Mouse (Mus musculus): Measurements from ENCODE around the gene Dvl1. TPM values are rescaled to one million over a fixed set of nuclear protein-coding genes. Genes with fewer than 3 reads are reported as not detected.

Dvl1 gene
- polyA plus RNA-seq, 1 experiment, result 8.1 TPM

DNA sequence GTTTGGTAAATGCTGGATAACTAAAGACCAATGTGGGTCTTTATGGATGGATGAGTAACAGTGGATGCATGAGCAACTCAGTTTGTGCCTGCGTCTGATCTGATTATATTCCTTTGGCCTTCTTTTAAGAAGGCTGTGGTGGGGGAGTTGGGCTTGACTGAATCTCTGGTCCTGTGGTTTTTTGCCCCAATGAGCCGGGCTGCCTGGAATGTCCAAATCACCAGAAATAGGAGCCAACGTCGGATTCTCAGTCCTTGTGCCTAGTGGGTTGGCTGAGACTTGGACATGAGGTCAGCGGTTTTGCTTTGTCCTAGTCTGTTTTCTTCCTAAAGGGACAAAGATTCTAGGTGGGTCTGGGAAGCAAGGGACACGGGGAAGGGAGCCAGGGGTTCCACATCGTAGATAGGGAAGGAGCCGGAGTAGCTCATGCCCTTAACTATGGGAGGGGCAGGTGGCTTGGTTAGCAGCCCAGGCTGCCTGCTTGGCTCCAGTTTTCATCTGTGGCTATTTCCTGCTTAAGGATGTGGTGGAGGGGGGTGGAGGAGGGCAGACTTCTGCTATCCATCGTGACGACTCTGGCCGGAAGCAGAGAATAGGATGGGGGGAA is 9.7 kb upstream of the Dvl1 start:
- H3K4me1 ChIP-seq (ENCODE audit: control insufficient read depth), result peaks cover 45% of the 10 kb centered on the region

DNA sequence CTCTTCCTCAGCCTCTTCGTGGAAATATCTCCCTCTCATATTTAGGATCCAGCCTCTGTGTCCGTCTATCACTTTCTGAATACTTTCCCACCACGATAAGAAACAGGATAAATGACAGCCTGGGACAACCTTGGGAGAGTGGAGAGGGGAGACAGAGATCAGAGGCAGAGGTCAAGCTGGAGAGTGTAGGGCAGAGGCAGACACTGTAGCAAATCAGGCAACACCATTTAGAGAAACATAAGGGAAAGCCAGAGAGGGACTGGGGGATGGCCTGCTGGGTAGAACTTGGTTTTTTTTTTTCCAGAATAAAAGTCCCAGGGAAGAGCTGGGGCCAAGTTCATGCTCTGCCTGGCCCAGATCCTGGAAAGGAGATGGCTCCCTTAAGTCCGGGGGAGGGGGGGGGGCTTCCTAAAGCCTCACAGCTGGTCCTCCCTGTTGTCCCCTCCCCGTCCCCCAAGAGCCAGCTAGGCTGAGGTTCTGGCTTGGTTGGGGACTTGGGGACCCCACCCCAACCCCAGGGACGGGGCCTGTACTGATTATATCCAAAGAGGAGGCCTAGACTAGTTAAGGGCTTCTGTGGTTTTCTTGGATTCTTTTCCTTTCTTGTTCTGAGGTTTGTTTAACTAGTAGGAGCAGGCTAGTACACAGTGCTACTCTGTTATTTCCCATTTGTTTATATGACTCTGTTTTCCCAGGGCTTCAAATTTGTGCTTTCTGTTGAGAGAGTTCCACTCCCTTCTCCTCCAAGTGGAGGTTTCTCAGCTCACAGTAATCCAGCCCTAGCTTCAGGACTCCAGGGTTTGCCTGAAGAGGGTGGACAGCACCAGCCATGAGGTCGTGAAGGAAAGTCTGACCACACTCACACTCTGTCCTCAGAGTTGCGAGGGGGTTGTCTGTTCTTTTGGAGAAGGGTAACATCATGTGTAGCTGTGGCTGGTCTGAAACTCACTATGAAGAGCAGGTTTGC is 8.7 kb upstream of the Dvl1 start:
- H3K36me3 ChIP-seq (ENCODE audit: control insufficient read depth), result peaks cover 7% of the 10 kb centered on the region
- H3K4me3 ChIP-seq (replicated peaks), result no peak overlapping the region
- peaks cover 53% of the 10 kb centered on the region for H3K27me3 ChIP-seq (ENCODE audit: control insufficient read depth)
- H3K4me1 ChIP-seq (ENCODE audit: control insufficient read depth), result peaks cover 35% of the 10 kb centered on the region
- no peaks in the 10 kb centered on the region; the same call in 1 of the 2 replicates for H3K9me3 ChIP-seq (ENCODE audit: control insufficient read depth, low read length)
- TF ChIP-seq GATA1 (IDR thresholded peaks at IDR 0.05; ENCODE audit: low read length) (no peak), TAL1 (IDR thresholded peaks at IDR 0.05; ENCODE audit: low read length) (no peak)

More for the DNA sequence above, 9.7 kb upstream of the Dvl1 start:
- no peak overlapping the region for H3K4me3 ChIP-seq (replicated peaks)
- TF ChIP-seq TAL1 (IDR thresholded peaks at IDR 0.05; ENCODE audit: low read length) (no peak), GATA1 (IDR thresholded peaks at IDR 0.05; ENCODE audit: low read length) (no peak)
- H3K36me3 ChIP-seq (ENCODE audit: control insufficient read depth), result peaks cover 16% of the 10 kb centered on the region
- no peaks in the 10 kb centered on the region; the same call in 1 of the 2 replicates for H3K9me3 ChIP-seq (ENCODE audit: control insufficient read depth, low read length)
- H3K27me3 ChIP-seq (ENCODE audit: control insufficient read depth), result peaks cover 43% of the 10 kb centered on the region

DNA sequence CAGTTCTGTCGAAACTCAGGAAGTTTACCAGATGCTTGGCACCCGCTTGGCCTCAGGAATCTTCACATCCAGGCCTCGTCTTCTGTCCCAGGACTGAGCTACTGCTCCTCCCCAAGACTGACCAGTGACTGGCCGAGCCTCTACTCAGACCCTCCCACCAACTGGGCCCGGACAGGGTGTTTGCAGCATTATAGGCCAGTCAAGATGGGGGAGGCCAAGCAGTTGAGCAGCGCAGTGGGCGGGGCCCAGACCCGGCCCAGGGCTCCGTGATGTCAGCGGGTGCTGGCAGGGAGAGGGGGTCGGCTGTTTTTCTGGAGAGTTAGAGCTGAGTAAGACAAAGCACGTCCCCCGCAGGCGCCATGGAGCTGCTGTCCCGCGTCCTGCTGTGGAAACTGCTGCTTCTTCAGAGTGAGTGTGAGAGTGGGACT is 7.7 kb upstream of the Dvl1 start, which contains the start of gene Mxra8:
TSS of gene Mxra8 (plus strand) at position 198 of the 428 bp plus-strand sequence.
- H3K9me3 ChIP-seq (ENCODE audit: control insufficient read depth, low read length), result no peaks in the 10 kb centered on the region; the same call in 1 of the 2 replicates
- no peak for TF ChIP-seq TAL1 (IDR thresholded peaks at IDR 0.05; ENCODE audit: low read length)
- H3K36me3 ChIP-seq (ENCODE audit: control insufficient read depth), result no peaks in the 10 kb centered on the region
- H3K4me1 ChIP-seq (ENCODE audit: control insufficient read depth), result peaks cover 27% of the 10 kb centered on the region
- H3K27me3 ChIP-seq (ENCODE audit: control insufficient read depth), result peaks cover 57% of the 10 kb centered on the region
- H3K4me3 ChIP-seq (replicated peaks), result peak within 1 kb of the TSS; percentile 65

DNA sequence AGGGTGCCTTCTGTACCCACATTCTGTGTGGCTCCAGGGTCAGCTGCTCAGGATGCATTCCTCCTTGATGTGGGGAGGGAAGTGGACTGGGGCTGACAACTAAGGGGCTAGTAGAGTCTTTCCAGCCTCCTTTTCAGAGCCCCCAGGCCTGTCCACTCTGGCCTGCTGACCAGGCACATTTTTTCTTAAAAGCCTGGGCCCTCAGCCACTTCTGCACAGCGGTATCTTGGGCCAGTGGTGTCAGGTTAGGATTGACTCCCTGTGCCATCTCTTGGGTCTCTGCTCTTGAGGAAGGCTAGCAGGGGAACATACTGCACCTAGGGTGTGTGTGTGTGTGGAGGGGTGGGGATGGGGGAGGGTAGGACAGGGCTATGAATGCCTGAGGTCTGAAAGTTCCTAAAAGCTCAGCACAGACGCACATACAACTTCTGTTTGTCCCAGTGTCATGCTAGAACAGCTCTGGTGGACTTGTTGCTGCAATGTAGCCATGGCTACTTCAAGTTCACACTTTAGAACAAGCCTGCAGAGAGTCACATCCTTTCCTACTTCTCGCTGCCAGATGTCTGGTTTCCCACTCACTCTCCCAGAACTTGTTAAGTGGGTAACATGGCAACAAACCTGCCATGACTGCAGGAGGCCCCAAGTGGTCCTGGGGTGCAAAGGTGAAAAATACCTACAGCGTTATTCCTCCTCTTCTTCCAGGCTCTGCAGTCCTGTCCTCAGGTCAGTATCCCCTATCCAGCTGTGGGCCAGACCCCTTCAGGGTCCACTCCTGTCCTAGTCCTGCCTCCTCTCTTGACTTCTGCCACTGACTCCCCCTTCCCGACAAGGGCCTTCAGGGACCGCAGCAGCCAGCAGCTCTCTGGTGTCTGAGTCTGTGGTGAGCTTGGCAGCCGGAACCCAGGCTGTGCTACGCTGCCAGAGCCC is 6.9 kb upstream of the Dvl1 start:
- peak overlapping the region; percentile 65 for H3K4me3 ChIP-seq (replicated peaks)
- TF ChIP-seq TAL1 (IDR thresholded peaks at IDR 0.05; ENCODE audit: low read length), result no peak
- no peak for TF ChIP-seq GATA1 (IDR thresholded peaks at IDR 0.05; ENCODE audit: low read length)
- peaks cover 57% of the 10 kb centered on the region for H3K27me3 ChIP-seq (ENCODE audit: control insufficient read depth)
- H3K36me3 ChIP-seq (ENCODE audit: control insufficient read depth), result no peaks in the 10 kb centered on the region
- no peaks in the 10 kb centered on the region; the same call in 1 of the 2 replicates for H3K9me3 ChIP-seq (ENCODE audit: control insufficient read depth, low read length)
- H3K4me1 ChIP-seq (ENCODE audit: control insufficient read depth), result peaks cover 27% of the 10 kb centered on the region

DNA sequence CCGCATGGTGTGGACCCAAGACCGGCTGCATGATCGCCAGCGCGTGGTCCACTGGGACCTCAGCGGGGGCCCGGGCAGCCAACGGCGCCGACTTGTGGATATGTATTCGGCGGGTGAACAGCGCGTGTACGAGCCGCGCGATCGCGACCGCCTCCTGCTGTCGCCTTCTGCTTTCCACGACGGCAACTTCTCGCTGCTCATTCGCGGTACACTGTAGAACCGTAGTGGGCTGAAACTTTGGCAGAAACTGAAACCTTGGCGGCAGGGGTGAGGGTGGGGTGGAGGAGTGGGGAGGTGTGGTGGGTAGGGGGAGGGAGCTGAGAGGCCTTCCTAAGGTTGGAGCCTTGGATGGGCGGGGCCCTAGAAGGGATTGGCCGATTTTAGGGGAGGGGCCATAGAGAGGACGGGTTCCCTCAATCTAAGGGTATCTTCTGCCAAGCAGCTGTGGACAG is 6.2 kb upstream of the Dvl1 start:
- Histone ChIP-seq H3K4me3 (replicated peaks) (peak overlapping the region; percentile 65), H3K4me1 (ENCODE audit: control insufficient read depth) (peaks cover 27% of the 10 kb centered on the region), H3K36me3 (ENCODE audit: control insufficient read depth) (no peaks in the 10 kb centered on the region), H3K9me3 (ENCODE audit: control insufficient read depth, low read length) (no peaks in the 10 kb centered on the region; the same call in 1 of the 2 replicates), H3K27me3 (ENCODE audit: control insufficient read depth) (peaks cover 61% of the 10 kb centered on the region)
- TF ChIP-seq GATA1 (IDR thresholded peaks at IDR 0.05; ENCODE audit: low read length), result no peak
- no peak for TF ChIP-seq TAL1 (IDR thresholded peaks at IDR 0.05; ENCODE audit: low read length)

DNA sequence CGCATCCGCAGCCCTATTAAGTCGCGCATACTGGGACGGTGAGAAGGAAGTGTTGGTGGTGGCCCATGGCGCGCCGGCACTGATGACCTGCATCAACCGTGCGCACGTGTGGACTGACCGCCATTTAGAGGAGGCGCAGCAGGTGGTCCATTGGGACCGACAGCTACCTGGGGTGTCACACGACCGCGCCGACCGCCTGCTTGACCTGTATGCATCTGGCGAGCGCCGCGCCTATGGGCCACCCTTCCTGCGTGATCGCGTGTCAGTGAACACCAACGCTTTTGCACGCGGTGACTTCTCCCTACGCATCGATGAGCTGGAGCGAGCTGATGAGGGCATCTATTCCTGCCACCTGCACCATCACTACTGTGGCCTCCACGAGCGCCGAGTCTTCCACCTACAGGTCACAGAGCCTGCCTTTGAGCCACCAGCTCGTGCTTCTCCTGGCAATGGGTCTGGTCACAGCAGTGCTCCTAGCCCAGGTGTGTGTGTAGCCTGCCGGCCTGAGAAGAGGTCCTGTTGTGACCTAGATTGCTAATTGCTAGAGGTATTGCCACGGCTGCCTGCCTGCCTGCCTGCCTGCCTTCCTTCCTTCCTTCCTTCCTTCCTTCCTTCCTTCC is 5.4 kb upstream of the Dvl1 start:
- peaks cover 32% of the 10 kb centered on the region for H3K4me1 ChIP-seq (ENCODE audit: control insufficient read depth)
- H3K36me3 ChIP-seq (ENCODE audit: control insufficient read depth), result no peaks in the 10 kb centered on the region
- no peaks in the 10 kb centered on the region; the same call in 1 of the 2 replicates for H3K9me3 ChIP-seq (ENCODE audit: control insufficient read depth, low read length)
- H3K27me3 ChIP-seq (ENCODE audit: control insufficient read depth), result peaks cover 61% of the 10 kb centered on the region
- peak overlapping the region; percentile 65 for H3K4me3 ChIP-seq (replicated peaks)
- TF ChIP-seq TAL1 (IDR thresholded peaks at IDR 0.05; ENCODE audit: low read length), result no peak
- TF ChIP-seq GATA1 (IDR thresholded peaks at IDR 0.05; ENCODE audit: low read length), result no peak

DNA sequence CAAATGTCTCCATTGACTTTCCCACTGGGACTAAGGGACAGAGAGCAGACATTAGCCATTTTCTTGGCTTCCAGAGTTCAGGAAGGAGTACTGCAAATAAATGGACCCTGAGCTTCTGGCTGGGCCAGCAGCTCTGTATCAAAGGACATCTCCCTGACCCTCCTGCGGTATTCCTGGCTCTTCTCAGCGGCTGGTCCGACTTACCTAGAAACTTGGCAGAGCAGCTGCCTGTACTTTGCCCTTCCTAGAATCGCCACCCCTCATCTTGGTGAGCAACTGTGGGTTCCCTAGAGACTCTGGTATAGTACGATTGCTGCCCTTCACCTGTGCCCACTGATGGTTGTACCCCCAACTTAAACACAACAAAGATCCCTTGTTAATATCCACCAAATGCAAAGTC is 4.0 kb upstream of the Dvl1 start:
- Histone ChIP-seq H3K9me3 (ENCODE audit: control insufficient read depth, low read length) (no peaks in the 10 kb centered on the region; the same call in 1 of the 2 replicates), H3K27me3 (ENCODE audit: control insufficient read depth) (peaks cover 55% of the 10 kb centered on the region), H3K4me3 (replicated peaks) (no peak overlapping the region), H3K4me1 (ENCODE audit: control insufficient read depth) (peaks cover 43% of the 10 kb centered on the region), H3K36me3 (ENCODE audit: control insufficient read depth) (no peaks in the 10 kb centered on the region)
- TF ChIP-seq GATA1 (IDR thresholded peaks at IDR 0.05; ENCODE audit: low read length) (no peak), TAL1 (IDR thresholded peaks at IDR 0.05; ENCODE audit: low read length) (no peak)

Data from erythroblast, embryonic 14.5 days (primary cell).